ENCODE assay signal across 8 mouse cellular contexts in genomic region chr17:34959130-34959778, GRCm38 (mm10). TPM values are rescaled to one million over a fixed set of nuclear protein-coding genes. Genes with fewer than 3 reads are reported as not detected.
DNase-seq lines count a peak whose midpoint lies in the region; ATAC-seq lines count a peak whose summit lies in the region.
"Not testable (repeated sequence)": the region's sequence is repeated elsewhere in the genome, so short reads cannot be mapped to it uniquely, and the experiment has no call there.

Gene Hspa1b, minus strand, starts transcription at chr17:34959238.

- H3K4me2 ChIP-seq in heart, embryonic 12.5 days: peak within 1 kb of the TSS; percentile 70
- peak within 1 kb of the TSS; percentile 69 for H3K4me2 ChIP-seq in kidney, embryonic 16.5 days (replicated peaks; ENCODE audit: low read depth, low read length)
- H3K4me2 ChIP-seq in limb, embryonic 15.5 days: peak within 1 kb of the TSS; percentile 57
- peak within 1 kb of the TSS; percentile 88 for H3K4me2 ChIP-seq in midbrain, embryonic 16.5 days (ENCODE audit: low read length)

- WGBS in heart, embryonic 12.5 days: under 1% methylated on average over 28 of the region's 32 CpGs
- 0% methylated on average over 27 of the region's 32 CpGs for WGBS in kidney, embryonic 16.5 days
- under 1% methylated on average over 32 of the region's 32 CpGs for WGBS in limb, embryonic 15.5 days
- under 1% methylated on average over 27 of the region's 32 CpGs for WGBS in midbrain, embryonic 16.5 days

- peak; percentile 94 for ATAC-seq in heart, embryonic 12.5 days (ENCODE audit: insufficient number of reproducible peaks, low FRiP score)
- peak; percentile 92 for ATAC-seq in kidney, embryonic 16.5 days (ENCODE audit: low FRiP score, low TSS enrichment)
- peak; percentile 93 for ATAC-seq in limb, embryonic 15.5 days (ENCODE audit: insufficient number of reproducible peaks, low FRiP score, low TSS enrichment, low read depth)
- ATAC-seq in midbrain, embryonic 16.5 days: peak; percentile 91

- not testable (repeated sequence) for H3K9me3 ChIP-seq in heart, embryonic 12.5 days (replicated peaks); kidney, embryonic 16.5 days (ENCODE audit: low read length); limb, embryonic 15.5 days; midbrain, embryonic 16.5 days (replicated peaks; ENCODE audit: control insufficient read depth, low read length, poor library complexity, severe bottlenecking)

- H3K36me3 ChIP-seq in heart, embryonic 12.5 days; kidney, embryonic 16.5 days (ENCODE audit: insufficient read depth, low read length); limb, embryonic 15.5 days; midbrain, embryonic 16.5 days (ENCODE audit: control insufficient read depth, insufficient read depth, low read length): not testable (repeated sequence)

- peaks cover 29% of the 10 kb centered on the region; the same call in 1 of the 2 replicates for H3K27me3 ChIP-seq in heart, embryonic 12.5 days (replicated peaks)
- not testable (repeated sequence) for H3K27me3 ChIP-seq in kidney, embryonic 16.5 days (ENCODE audit: insufficient read depth, low read length); midbrain, embryonic 16.5 days (ENCODE audit: control insufficient read depth, insufficient read depth, low read depth, low read length)
- H3K27me3 ChIP-seq in limb, embryonic 15.5 days: peaks cover 19% of the 10 kb centered on the region

- H3K4me3 ChIP-seq in heart, embryonic 12.5 days: peak within 1 kb of the TSS; percentile 54
- H3K4me3 ChIP-seq in kidney, embryonic 16.5 days (ENCODE audit: low read length): peak within 1 kb of the TSS; percentile 56
- peak within 1 kb of the TSS; percentile 53 for H3K4me3 ChIP-seq in limb, embryonic 15.5 days
- H3K4me3 ChIP-seq in midbrain, embryonic 16.5 days (ENCODE audit: low read depth, low read length): peak within 1 kb of the TSS; percentile 48

- peak within 1 kb of the TSS; percentile 67 for H3K9ac ChIP-seq in heart, embryonic 12.5 days
- H3K9ac ChIP-seq in kidney, embryonic 16.5 days (replicated peaks; ENCODE audit: low read length): peak within 1 kb of the TSS; percentile 83
- H3K9ac ChIP-seq in limb, embryonic 15.5 days: peak within 1 kb of the TSS; percentile 35; the same call in 1 of the 2 replicates
- peak within 1 kb of the TSS; percentile 34 for H3K9ac ChIP-seq in midbrain, embryonic 16.5 days (ENCODE audit: low read depth, low read length)

- peak; percentile 91 for DNase-seq in 3134 (ENCODE audit: extremely low read depth, insufficient read length, low spot score)
- DNase-seq in brain, adult 2 months (ENCODE audit: low read depth, low spot score): peak; percentile 80
- peak; percentile 79 for DNase-seq in fibroblast of lung, adult 2 months (ENCODE audit: low read depth)
- peak; percentile 63 to 73 for DNase-seq in spleen, postnatal 10 days (ENCODE audit: low spot score in 2 of 2)

- H3K27ac ChIP-seq in heart, embryonic 12.5 days (ENCODE audit: poor library complexity, severe bottlenecking): peak within 1 kb of the TSS; percentile 93
- H3K27ac ChIP-seq in kidney, embryonic 16.5 days (ENCODE audit: low read length): peak within 1 kb of the TSS; percentile 99
- H3K27ac ChIP-seq in limb, embryonic 15.5 days: peak within 1 kb of the TSS; percentile 97
- peak within 1 kb of the TSS; percentile 64 for H3K27ac ChIP-seq in midbrain, embryonic 16.5 days (ENCODE audit: low read length)

- H3K4me1 ChIP-seq in heart, embryonic 12.5 days (replicated peaks); limb, embryonic 15.5 days; midbrain, embryonic 16.5 days (ENCODE audit: control insufficient read depth, insufficient read depth, low read length): not testable (repeated sequence)
- peaks cover 18% of the 10 kb centered on the region for H3K4me1 ChIP-seq in kidney, embryonic 16.5 days (ENCODE audit: insufficient read depth, low read length)

RNA-seq across cellular contexts. Expression of gene Hspa1b, which starts in this region (rescaled TPM):
- polyA plus RNA-seq in heart, embryonic 12.5 days (2016; fragmentation: Nextera tagmentation; extraction: Ambion mirVana): 0.12 and 0.13 TPM in 2 replicates
- 0.76 and 0.80 TPM in 2 replicates for polyA plus RNA-seq in kidney, embryonic 16.5 days (2015; fragmentation: Nextera tagmentation; extraction: Ambion mirVana)
- polyA plus RNA-seq in limb, embryonic 15.5 days (2015; fragmentation: Nextera tagmentation; extraction: Ambion mirVana): 3.3 and 3.6 TPM in 2 replicates
- polyA plus RNA-seq in midbrain, embryonic 16.5 days (2015; fragmentation: Nextera tagmentation; extraction: Ambion mirVana): 0.24 TPM in 1 of 2 replicates, not detected in the other

Comparison
In these comparisons a context has a peak if more than half of its experiments do, and no peak if none do; other contexts are left out.
1. Peak in every context shown above with its lines: DNase-seq, ATAC-seq, H3K4me3 ChIP-seq and H3K27ac ChIP-seq.
2. Peak in ATAC-seq, H3K4me3 ChIP-seq, H3K27ac ChIP-seq, H3K9ac ChIP-seq and H3K4me2 ChIP-seq in heart, embryonic 12.5 days; RNA of the gene not detected or under 1 TPM.
3. Peak in ATAC-seq, H3K4me3 ChIP-seq, H3K27ac ChIP-seq, H3K9ac ChIP-seq and H3K4me2 ChIP-seq in kidney, embryonic 16.5 days; RNA of the gene not detected or under 1 TPM.
4. Peak in ATAC-seq, H3K4me3 ChIP-seq, H3K27ac ChIP-seq, H3K9ac ChIP-seq and H3K4me2 ChIP-seq in midbrain, embryonic 16.5 days; RNA of the gene not detected or under 1 TPM.